Mouse (Mus musculus) olfactory bulb, adult 2 months (tissue): ENCODE measurements at regions not wholly inside any gene's neighbourhood (a gene's known extent, or its start where the extent isn't known, plus 50 kb on each side); places are given as distances from the start of the nearest gene placed in this dataset.

ENCODE experiments used
- H3K27ac ChIP-seq: fragments of 200-500 bp; 2 replicates; pipeline ENCODE4 v1.5.1; 2012; ENCODE audit warnings: low read depth, low read length; ENCODE audit not compliant: insufficient read depth
- H3K4me1 ChIP-seq: fragments of 200-500 bp; 2 replicates; pipeline ENCODE4 v1.6.1; 2012; ENCODE audit warnings: low read length; ENCODE audit not compliant: control insufficient read depth, insufficient read depth
- H3K4me3 ChIP-seq: fragments of 200-500 bp; 2 replicates; pipeline ENCODE4 v1.5.1; 2012; ENCODE audit warnings: mild to moderate bottlenecking, low read depth, low read length, moderate library complexity; ENCODE audit not compliant: insufficient read depth
- CTCF ChIP-seq: fragments of 200-500 bp; IDR thresholded peaks from 2 replicates; pipeline ENCODE4 v1.5.1; 2012; ENCODE audit warnings: low read depth, mild to moderate bottlenecking, low read length, moderate library complexity; ENCODE audit not compliant: insufficient read depth
- POLR2A ChIP-seq: fragments of 200-500 bp; IDR thresholded peaks from 2 replicates; pipeline ENCODE4 v1.6.1; 2012; ENCODE audit warnings: mild to moderate bottlenecking, low read depth, low read length, moderate library complexity; ENCODE audit not compliant: insufficient read depth
- WGBS: fragments of 180-500 bp; shearing (Covaris S2); methylation state at CpG from one replicate; pipeline ENCODE4 v1.1.7; 2018; 5-methylcytosine and 5-hydroxymethylcytosine counted together

GRCm38 (mm10) chr7:83476861-83477260 lies 107.9 kb upstream of the Tmc3 start:
- no peak overlapping the region for H3K4me3 ChIP-seq
- WGBS: 82% methylated on average over 3 of the region's 3 CpGs
- no peaks in the 10 kb centered on the region for H3K4me1 ChIP-seq
- no peak overlapping the region for H3K27ac ChIP-seq
- TF ChIP-seq CTCF: no peak
- TF ChIP-seq POLR2A: no peak

- WGBS: 26% methylated on average over 7 of the region's 7 CpGs
- Histone ChIP-seq H3K4me3 (no peak overlapping the region), H3K27ac (no peak overlapping the region), H3K4me1 (no peaks in the 10 kb centered on the region)
- TF ChIP-seq CTCF (no peak), POLR2A (no peak)
Measured at GRCm38 (mm10) chr7:83477661-83478121, 107.0 kb upstream of the Tmc3 start.

- H3K4me1 ChIP-seq: no peaks in the 10 kb centered on the region
- no peak overlapping the region for H3K4me3 ChIP-seq
- TF ChIP-seq POLR2A: no peak
- TF ChIP-seq CTCF: no peak
- H3K27ac ChIP-seq: no peak overlapping the region
Measured at GRCm38 (mm10) chr7:83481655-83482054, 103.1 kb upstream of the Tmc3 start.

- Histone ChIP-seq H3K27ac (no peak overlapping the region), H3K4me3 (no peak overlapping the region), H3K4me1 (no peaks in the 10 kb centered on the region)
- no peak for TF ChIP-seq CTCF
- TF ChIP-seq POLR2A: no peak
- 78% methylated on average over 3 of the region's 3 CpGs for WGBS
Measured at GRCm38 (mm10) chr7:83482254-83482653, 102.5 kb upstream of the Tmc3 start.

GRCm38 (mm10) chr7:83482671-83483304 lies 101.9 kb upstream of the Tmc3 start:
- Histone ChIP-seq H3K4me1 (no peaks in the 10 kb centered on the region), H3K4me3 (no peak overlapping the region), H3K27ac (no peak overlapping the region)
- TF ChIP-seq POLR2A: no peak
- no peak for TF ChIP-seq CTCF
- WGBS: 71% methylated on average over 7 of the region's 7 CpGs

- WGBS: 53% methylated on average over 2 of the region's 2 CpGs
- H3K27ac ChIP-seq: no peak overlapping the region
- H3K4me3 ChIP-seq: no peak overlapping the region
- TF ChIP-seq CTCF: no peak
- no peak for TF ChIP-seq POLR2A
- H3K4me1 ChIP-seq: no peaks in the 10 kb centered on the region
Measured at GRCm38 (mm10) chr7:83486156-83486750, 98.5 kb upstream of the Tmc3 start.

GRCm38 (mm10) chr7:83489790-83490189 lies 94.9 kb upstream of the Tmc3 start:
- 85% methylated on average over 1 of the region's 1 CpGs for WGBS
- no peak overlapping the region for H3K4me3 ChIP-seq
- H3K4me1 ChIP-seq: no peaks in the 10 kb centered on the region
- no peak overlapping the region for H3K27ac ChIP-seq
- TF ChIP-seq POLR2A (no peak), CTCF (no peak)

GRCm38 (mm10) chr7:83504996-83505645 lies 79.6 kb upstream of the Tmc3 start:
- H3K27ac ChIP-seq: no peak overlapping the region
- no peak overlapping the region for H3K4me3 ChIP-seq
- no peaks in the 10 kb centered on the region for H3K4me1 ChIP-seq
- 50% methylated on average over 2 of the region's 2 CpGs for WGBS
- TF ChIP-seq CTCF (no peak), POLR2A (no peak)

- TF ChIP-seq POLR2A: no peak
- TF ChIP-seq CTCF: no peak
- Histone ChIP-seq H3K27ac (no peak overlapping the region), H3K4me3 (no peak overlapping the region), H3K4me1 (no peaks in the 10 kb centered on the region)
- 74% methylated on average over 4 of the region's 4 CpGs for WGBS
Measured at GRCm38 (mm10) chr7:83516295-83516694, 68.4 kb upstream of the Tmc3 start.
